Mouse (Mus musculus): Measurements from ENCODE around the gene Usp33.
"Not testable (repeated sequence)": the region's sequence is repeated elsewhere in the genome, so short reads cannot be mapped to it uniquely, and the experiment has no call there.

The Usp33 gene

DNA sequence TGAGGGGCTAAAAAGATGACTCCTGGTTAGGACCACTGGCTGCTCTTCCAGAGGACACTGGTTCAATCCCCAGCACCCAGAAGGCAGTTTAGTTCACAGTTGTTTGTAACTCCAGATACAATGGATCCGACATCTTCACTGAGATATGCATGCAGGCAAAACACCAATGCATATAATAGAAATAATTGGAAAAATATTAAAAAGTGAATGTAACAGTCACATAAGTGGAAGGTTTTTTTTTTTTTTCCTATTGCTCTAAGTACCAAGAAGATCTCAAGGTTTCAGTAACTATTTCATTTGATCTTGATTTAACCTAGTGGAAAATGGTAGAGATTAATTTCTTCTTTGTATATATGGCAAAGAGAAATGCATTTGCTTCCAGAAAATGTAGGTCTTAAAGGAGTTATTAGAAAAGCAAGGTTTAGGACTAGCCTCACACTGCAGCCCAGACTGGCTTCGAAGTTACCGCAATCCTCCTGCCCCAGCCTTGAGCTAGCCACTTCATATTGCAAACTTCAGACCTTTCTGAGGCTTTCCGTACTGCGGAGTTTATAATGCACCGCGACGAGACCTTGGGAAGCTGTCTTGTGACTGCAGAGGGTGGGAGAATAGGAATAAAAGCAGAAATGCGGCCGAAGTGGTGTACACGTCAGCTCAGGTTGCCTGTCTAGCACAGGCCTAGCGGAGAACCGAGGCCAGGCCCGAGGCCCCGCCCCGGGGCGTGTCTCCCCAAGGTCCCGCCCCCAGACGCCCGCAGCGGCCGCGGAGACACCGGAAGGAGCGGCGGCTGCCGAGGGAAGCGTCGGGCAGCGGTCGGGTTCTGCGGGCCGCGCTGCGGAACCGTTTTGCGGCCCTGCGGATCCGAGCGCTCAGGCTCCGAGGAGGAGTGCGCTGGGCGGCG, at the start of gene Usp33:
TSS of gene Usp33 (plus strand) at position 747 of the 901 bp plus-strand sequence.
- peak; percentile 90 for DNase-seq

DNA sequence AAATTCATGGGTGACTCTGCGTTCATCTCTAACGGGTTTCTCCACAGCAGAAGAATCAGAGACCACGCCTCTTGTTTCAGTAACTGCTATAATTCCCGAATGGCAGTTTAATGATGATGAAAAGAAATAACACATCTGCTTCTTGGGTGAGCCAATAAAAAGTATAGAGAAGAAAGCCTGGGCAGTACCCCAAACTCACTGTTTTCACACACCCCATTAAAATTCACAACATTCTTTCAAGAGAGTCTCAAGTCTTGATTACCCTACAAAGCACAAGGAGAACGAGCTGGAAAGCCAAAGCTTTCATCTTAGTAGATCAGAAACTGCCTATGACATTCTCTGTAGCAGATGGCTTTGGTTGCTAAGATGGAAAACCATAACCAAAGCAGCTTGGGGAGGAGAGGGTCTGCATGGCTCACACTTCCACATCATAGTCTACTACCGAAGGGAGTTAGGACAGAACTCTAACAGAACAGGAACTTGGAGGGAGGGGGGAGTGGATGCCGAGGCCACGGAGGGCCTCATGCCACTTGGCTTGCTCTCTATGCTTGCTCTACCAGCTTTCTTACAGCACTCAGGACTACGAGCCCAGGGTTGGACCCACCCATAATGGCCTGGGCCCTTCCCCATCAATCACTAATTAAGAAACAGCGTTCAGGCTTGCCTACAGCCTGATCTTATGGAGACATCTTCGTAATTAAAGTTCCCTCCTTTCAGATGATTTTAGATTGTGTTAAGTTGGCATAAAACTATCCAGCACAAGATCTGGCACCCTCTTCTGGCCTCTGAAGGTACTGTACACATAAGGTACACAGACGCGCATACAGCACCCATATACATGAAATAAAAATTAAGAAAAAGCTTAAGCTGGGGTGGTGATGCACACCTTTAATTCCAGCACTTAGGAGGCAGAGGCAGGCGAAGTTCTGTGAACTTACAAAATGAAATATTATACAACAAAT, 45.6 kb upstream of the Usp33 start:
- no peak for DNase-seq

GRCm38 (mm10) chr3:152302991-152303390, 43.3 kb upstream of the Usp33 start:
- DNase-seq: no peak

GRCm38 (mm10) chr3:152304093-152304815, 42.0 kb upstream of the Usp33 start:
- DNase-seq: peak; percentile 16

DNA sequence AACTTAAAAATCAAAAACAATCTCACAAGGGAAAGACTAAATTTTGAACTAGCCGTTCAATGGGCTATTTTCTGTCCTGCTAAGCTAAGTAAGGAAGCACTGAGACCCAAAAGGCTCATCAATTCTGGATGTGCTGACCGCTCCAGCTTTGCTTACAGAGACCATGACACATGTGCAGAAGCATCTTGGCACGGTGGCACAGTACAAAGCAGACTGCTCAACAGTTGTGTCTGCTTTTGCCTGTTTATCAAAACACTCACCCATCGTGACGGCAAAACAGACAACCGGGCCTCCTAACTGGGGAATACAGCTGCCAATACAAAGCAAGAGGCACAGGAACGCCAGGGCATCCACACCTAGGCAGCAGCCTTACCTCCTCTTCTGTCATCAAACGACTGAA, 41.2 kb upstream of the Usp33 start:
- DNase-seq: no peak

GRCm38 (mm10) chr3:152305971-152306370, 40.3 kb upstream of the Usp33 start:
- DNase-seq: no peak

DNA sequence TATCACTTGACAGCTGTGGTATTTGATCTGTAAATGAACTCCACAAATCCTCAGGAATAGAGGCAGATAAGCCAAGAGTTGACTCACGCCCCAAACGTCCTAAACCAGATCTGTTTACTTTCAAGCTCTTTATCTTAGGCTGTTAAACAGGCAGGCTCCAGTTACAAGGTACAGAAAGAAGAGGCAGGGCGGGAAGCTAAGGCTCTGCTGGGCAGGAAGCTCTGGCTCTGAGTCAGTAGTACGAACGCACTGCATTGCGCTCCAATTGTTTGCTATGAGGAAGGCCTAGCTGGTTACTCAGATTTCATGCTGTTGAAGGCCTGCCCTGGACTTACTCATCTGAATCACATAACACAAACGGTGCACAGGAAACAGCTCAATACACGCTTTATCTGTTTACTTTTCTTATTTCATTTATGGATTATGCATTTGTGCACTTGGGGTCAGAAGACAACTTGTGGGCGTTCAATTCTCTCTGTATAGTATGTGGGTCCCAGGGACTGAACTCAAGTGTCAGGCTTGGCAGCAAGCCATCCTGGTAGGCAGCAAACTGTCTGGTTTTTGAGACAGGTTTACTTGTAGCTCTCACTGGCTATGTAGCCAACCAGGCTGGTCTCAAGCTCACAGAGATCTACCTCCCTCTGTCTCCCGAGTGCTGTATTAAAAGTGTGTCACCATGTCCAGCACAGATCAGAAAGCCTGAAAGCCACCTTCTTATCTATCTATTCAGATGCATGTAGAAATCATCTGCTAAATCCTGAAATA, 37.6 kb upstream of the Usp33 start:
- DNase-seq: no peak

- DNase-seq: no peak
Observed at GRCm38 (mm10) chr3:152309250-152309645, 37.0 kb upstream of the Usp33 start.

GRCm38 (mm10) chr3:152314666-152315065, 31.6 kb upstream of the Usp33 start:
- not testable (repeated sequence) for DNase-seq

- DNase-seq: peak; percentile 76
Observed at GRCm38 (mm10) chr3:152315613-152316012, 30.7 kb upstream of the Usp33 start.

DNA sequence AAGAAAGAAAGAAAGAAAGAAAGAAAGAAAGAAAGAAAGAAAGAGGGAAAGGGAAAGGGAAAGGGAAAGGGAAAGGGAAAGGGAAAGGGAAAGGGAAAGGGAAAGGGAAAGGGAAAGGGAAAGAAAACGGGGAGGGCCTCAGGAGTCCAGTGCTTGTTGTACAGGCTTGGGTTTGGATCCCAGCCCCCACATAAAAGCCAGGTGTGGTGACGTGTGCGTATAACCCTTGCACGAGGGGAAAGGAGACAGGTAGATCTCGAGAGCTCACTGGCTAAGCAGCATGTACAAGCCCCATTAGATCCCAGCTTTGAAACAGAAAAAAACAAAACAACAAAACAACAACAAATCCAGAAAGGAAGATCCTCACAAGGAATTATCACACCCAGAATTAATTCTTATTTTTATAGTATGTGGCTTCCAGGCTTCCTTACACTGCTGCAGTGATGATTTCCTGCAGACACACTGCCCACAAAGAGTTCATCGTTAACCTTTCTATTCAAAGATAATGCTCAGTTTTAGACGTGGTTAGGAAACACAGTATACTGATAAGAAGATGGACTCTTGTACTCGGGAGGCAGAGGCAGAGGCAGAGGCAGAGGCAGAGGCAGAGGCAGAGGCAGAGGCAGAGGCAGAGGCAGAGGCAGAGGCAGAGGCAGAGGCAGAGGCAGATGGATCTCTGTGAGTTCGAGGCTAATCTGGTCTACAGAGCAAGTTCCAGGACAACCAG, 29.7 kb upstream of the Usp33 start:
- DNase-seq: not testable (repeated sequence)

DNA sequence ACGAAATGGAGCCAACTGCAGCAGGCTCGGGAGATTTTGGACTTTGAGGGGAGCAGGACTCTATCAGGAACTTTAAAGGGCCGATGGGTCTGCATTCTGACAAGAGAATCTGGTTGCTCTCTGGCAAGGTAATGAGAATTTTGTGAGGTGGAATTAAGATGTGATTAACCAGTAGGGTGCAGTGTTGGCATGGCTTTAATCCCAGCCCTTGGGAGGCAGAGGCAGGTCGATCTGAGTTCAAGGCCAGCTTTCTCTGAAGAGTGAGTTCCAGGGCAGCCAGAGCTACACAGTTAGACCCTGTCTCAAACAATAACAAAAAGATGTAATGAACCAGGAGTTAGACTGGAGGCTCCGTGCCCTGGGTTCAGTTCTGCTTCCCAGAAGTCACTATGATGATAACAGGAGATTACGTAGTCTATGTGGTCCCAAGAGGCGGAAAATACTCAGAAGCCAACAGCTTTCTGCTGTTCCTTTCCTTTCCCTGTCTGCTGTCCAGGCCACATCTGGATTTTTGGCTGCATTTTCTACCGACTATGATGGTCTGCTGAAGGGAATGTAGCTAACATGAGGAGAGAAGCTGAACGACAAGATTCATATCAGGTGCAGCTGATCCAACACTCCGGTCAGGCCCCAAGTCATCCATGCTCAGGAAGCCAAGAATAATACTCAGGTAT, 25.2 kb upstream of the Usp33 start:
- DNase-seq: no peak

- no peak for DNase-seq
Observed at GRCm38 (mm10) chr3:152321765-152322547, 24.3 kb upstream of the Usp33 start.

DNA sequence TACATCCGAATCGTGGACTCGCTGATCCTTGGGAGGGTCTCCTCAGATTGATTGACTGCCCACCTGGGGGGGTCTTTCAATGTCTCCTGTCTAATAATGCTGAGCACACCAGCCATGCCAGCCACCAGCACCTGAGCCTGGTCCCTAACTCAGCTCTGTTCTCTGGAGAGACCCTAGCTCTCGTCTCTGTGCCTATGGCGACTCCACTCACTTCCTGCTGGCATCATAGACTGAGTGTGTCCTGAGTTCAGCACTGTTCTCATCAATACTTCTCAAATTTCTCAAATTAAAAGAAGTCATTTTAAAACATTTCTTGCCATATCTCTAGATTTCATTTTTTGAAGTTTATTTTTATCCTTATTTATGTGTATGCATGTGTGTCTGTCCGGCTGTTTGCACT, 14.2 kb upstream of the Usp33 start:
- no peak for DNase-seq

DNA sequence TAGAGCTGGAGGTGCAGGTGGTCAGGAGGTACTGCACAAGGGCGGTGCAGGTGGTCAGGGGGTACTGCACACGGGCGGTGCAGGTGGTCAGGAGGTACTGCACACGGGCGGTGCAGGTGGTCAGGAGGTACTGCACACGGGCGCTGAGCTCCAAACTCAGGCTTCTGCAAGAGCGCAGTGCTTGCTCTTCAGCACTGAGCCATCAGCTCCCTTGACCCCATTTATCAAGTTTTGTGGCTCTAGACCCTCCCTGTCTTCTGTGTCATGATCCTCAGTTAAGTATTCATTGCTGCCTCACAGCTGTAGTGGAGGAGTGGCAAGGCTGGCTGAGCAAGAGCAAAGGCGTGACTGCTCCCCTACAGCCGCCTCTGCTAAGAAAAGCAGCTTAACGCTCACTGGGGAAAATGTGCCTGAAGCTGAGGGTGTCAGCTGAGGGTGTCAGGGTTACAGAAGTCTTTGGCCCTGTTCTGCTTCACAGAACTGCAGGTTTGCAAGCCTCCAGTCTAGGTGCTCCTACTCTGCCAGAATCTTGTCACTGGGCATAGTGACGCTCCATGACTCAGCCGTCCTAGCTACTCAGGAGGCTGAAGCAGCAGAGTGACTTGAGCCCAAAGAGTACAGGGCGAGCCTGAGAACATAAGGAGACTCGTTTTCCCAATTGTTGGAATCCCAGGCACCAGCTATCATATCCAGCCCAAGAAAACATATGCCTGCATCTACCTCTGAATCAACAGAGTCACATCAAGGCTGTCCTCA, 13.6 kb upstream of the Usp33 start:
- no peak for DNase-seq

DNA sequence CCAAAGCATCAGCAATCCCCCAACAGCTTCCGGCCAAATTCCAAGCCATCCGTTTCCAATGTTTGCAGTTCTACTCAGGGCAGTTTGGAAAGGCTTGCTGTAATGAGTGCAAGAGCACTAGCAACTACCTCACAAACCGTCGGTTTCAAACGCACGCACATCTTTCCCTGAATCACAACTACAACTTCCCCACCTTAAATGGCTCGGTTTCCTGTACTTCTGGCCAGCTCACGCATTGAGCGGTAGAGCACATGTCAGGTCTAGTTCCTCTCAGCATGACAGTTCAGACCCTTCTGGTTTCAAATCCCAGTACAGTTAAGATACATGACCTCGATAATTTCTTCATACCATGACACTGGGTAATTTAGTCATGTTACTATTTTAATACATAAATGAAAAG, 12.6 kb upstream of the Usp33 start:
- no peak for DNase-seq

DNA sequence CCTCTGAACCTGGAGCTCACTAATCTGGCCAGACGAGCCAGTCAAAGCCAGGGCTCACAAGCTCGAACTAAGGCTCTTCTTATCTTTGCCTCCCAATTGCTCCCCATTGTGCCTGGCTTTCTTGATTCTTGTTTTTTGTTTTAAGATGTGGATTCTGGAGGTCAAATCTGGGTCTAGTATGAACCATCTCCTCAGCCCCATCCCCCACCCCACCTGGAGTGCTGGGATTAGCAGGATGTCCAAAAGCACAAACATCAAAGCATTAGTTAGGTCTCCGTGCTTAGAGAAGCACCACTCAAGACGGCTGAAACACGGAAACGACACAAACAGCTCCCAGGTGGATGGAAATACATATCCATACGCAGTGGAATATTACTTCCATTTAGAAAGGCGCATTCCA, 10.2 kb upstream of the Usp33 start:
- no peak for DNase-seq

DNA sequence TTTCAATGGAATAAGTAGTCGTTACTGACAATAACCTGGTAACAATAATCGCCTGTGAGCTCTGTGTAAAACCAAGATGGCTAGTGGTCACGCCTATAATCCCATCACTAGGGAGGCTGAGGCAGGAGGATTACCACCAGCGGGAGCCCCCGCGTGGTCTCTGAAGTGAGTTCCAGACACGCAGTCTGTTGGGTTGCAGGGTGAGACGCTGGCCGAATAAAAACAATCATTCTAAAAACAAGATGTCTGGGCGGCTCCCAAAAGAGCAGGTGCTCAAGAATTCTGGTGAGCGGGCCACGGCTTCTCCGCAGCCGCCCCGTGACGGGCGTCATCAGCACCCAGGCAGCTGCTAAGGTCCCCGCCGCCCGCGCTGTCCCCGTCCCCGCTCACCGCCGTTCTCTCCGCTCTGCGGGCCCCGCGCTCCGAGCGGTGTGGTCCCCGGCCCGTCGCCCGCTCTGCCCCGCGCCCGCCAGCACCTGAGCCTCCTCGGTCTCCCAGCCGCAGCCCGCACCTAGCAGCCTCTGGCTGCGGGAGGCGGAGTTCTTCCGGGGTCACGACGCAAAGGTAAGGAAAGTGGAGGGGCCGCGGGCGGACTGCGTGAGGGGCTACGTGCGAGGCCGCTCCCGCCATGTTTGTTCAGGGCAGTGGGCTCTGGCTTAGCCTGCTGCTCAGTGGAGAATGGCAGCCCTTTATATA, 6.3 kb upstream of the Usp33 start, which contains the start of gene Miga1:
TSS of gene Miga1 (minus strand) at position 546 of the 696 bp plus-strand sequence.
- peak; percentile 67 for DNase-seq
